Mouse (Mus musculus): ENCODE measurements around the gene Rragd.
"Not testable (repeated sequence)": the region's sequence is repeated elsewhere in the genome, so short reads cannot be mapped to it uniquely, and the experiment has no call there.

The Rragd gene

GRCm38 (mm10) chr4:32982716-32983175, at the start of gene Rragd:
Rragd (plus strand) TSS chr4:32983037.
- no peak for DNase-seq (ENCODE audit: low read depth, low spot score)

GRCm38 (mm10) chr4:32936762-32937341, 46.0 kb upstream of the Rragd start:
- DNase-seq (ENCODE audit: low read depth, low spot score) = no peak

GRCm38 (mm10) chr4:32939521-32939920, 43.3 kb upstream of the Rragd start:
- no peak for DNase-seq (ENCODE audit: low read depth, low spot score)

- DNase-seq (ENCODE audit: low read depth, low spot score) = no peak
Measured at GRCm38 (mm10) chr4:32939964-32940363, 42.9 kb upstream of the Rragd start.

- DNase-seq (ENCODE audit: low read depth, low spot score) = no peak
Measured at GRCm38 (mm10) chr4:32940984-32941383, 41.9 kb upstream of the Rragd start.

- no peak for DNase-seq (ENCODE audit: low read depth, low spot score)
Measured at GRCm38 (mm10) chr4:32947631-32948030, 35.2 kb upstream of the Rragd start.

GRCm38 (mm10) chr4:32948696-32949095, 34.1 kb upstream of the Rragd start:
- no peak for DNase-seq (ENCODE audit: low read depth, low spot score)

- peak; percentile 78 for DNase-seq (ENCODE audit: low read depth, low spot score)
Measured at GRCm38 (mm10) chr4:32950356-32951034, 32.3 kb upstream of the Rragd start, which contains the start of gene Ankrd6. Ankrd6 (minus strand) TSS chr4:32950841.

GRCm38 (mm10) chr4:32951035-32951940, 31.5 kb upstream of the Rragd start:
- DNase-seq (ENCODE audit: low read depth, low spot score) = no peak

- DNase-seq (ENCODE audit: low read depth, low spot score) = no peak
Measured at GRCm38 (mm10) chr4:32952681-32953080, 30.2 kb upstream of the Rragd start.

- DNase-seq (ENCODE audit: low read depth, low spot score) = no peak
Measured at GRCm38 (mm10) chr4:32956423-32956822, 26.4 kb upstream of the Rragd start.

- DNase-seq (ENCODE audit: low read depth, low spot score) = no peak
Measured at GRCm38 (mm10) chr4:32961394-32961793, 21.4 kb upstream of the Rragd start.

- not testable (repeated sequence) for DNase-seq (ENCODE audit: low read depth, low spot score)
Measured at GRCm38 (mm10) chr4:32964619-32965018, 18.2 kb upstream of the Rragd start.

- no peak for DNase-seq (ENCODE audit: low read depth, low spot score)
Measured at GRCm38 (mm10) chr4:32977331-32977730, 5.5 kb upstream of the Rragd start.

- no peak for DNase-seq (ENCODE audit: low read depth, low spot score)
Measured at GRCm38 (mm10) chr4:32980061-32980460, 2.8 kb upstream of the Rragd start.

- no peak for DNase-seq (ENCODE audit: low read depth, low spot score)
Measured at GRCm38 (mm10) chr4:32981617-32982016, 1.2 kb upstream of the Rragd start.

GRCm38 (mm10) chr4:32982041-32982715, 659 bp upstream of the Rragd start:
- no peak for DNase-seq (ENCODE audit: low read depth, low spot score)

- DNase-seq (ENCODE audit: low read depth, low spot score) = peak; percentile 44
Measured at GRCm38 (mm10) chr4:32983176-32984155, 629 bp downstream of the Rragd start.

GRCm38 (mm10) chr4:32984242-32984641, 1.4 kb downstream of the Rragd start:
- no peak for DNase-seq (ENCODE audit: low read depth, low spot score)
